Mouse (Mus musculus): ENCODE measurements around the gene Zic1. TPM values are rescaled to one million over a fixed set of nuclear protein-coding genes. Genes with fewer than 3 reads are reported as not detected.

Zic1 gene
- polyA plus RNA-seq, 1 experiment = not detected

GRCm38 (mm10) chr9:91368946-91369292 is 3.3 kb upstream of the Zic1 start:
- DNase-seq (ENCODE audit: low read depth) = no peak

- no peak for DNase-seq (ENCODE audit: low read depth)
These were observed 2.5 kb upstream of the Zic1 start for GRCm38 (mm10) chr9:91368150-91368549.

GRCm38 (mm10) chr9:91366999-91367811 is 1.6 kb upstream of the Zic1 start:
- DNase-seq (ENCODE audit: low read depth) = no peak

- no peak for DNase-seq (ENCODE audit: low read depth)
These were observed 802 bp upstream of the Zic1 start for GRCm38 (mm10) chr9:91366226-91366998.

- no peak for DNase-seq (ENCODE audit: low read depth)
These were observed 574 bp downstream of the Zic1 start for GRCm38 (mm10) chr9:91364971-91365501.

- no peak for DNase-seq (ENCODE audit: low read depth)
These were observed 1.3 kb downstream of the Zic1 start for GRCm38 (mm10) chr9:91364127-91364970.

GRCm38 (mm10) chr9:91363814-91364126 is 1.8 kb downstream of the Zic1 start:
- no peak for DNase-seq (ENCODE audit: low read depth)

- DNase-seq (ENCODE audit: low read depth) = no peak
These were observed 2.4 kb downstream of the Zic1 start for GRCm38 (mm10) chr9:91363011-91363730.

- no peak for DNase-seq (ENCODE audit: low read depth)
These were observed 3.6 kb downstream of the Zic1 start, which contains the start of gene Zic4 for GRCm38 (mm10) chr9:91361856-91362601. TSS of gene Zic4 (plus strand) at chr9:91362413.

- no peak for DNase-seq (ENCODE audit: low read depth)
These were observed 4.4 kb downstream of the Zic1 start for GRCm38 (mm10) chr9:91361033-91361855.

GRCm38 (mm10) chr9:91360151-91361032 is 5.2 kb downstream of the Zic1 start:
- no peak for DNase-seq (ENCODE audit: low read depth)

- no peak for DNase-seq (ENCODE audit: low read depth)
These were observed 6.5 kb downstream of the Zic1 start for GRCm38 (mm10) chr9:91358851-91359687.

GRCm38 (mm10) chr9:91357321-91357720 is 8.3 kb downstream of the Zic1 start:
- no peak for DNase-seq (ENCODE audit: low read depth)

- no peak for DNase-seq (ENCODE audit: low read depth)
These were observed 9.3 kb downstream of the Zic1 start for GRCm38 (mm10) chr9:91356353-91356740.

- no peak for DNase-seq (ENCODE audit: low read depth)
These were observed 9.8 kb downstream of the Zic1 start for GRCm38 (mm10) chr9:91355629-91356352.

GRCm38 (mm10) chr9:91355270-91355589 is 10.4 kb downstream of the Zic1 start:
- no peak for DNase-seq (ENCODE audit: low read depth)
